Mouse (Mus musculus) lung, embryonic 16.5 days (tissue): ENCODE results near the gene Bola3. TPM values are rescaled to one million over a fixed set of nuclear protein-coding genes. Genes with fewer than 3 reads are reported as not detected.
"Not testable (repeated sequence)": the region's sequence is repeated elsewhere in the genome, so short reads cannot be mapped to it uniquely, and the experiment has no call there.

Source experiments
- ATAC-seq: fragments of 200-750 bp; cut with Nextera tagmentation; 2 replicates; pipeline ENCODE4 v1.8.0; 2017; ENCODE audit warnings: low read depth, mild to moderate bottlenecking, moderate library complexity
- H3K27ac ChIP-seq: fragments of 300-500 bp; sonication (generic); 2 replicates; pipeline ENCODE4 v1.5.1; 2014; ENCODE audit warnings: mild to moderate bottlenecking, control low read depth, low read length
- H3K27me3 ChIP-seq: fragments of 300-500 bp; sonication (generic); 2 replicates; pipeline ENCODE4 v1.6.1; 2014; ENCODE audit warnings: low read depth, low read length, mixed read lengths; ENCODE audit not compliant: control insufficient read depth, insufficient read depth
- H3K36me3 ChIP-seq: fragments of 300-500 bp; sonication (generic); 2 replicates; pipeline ENCODE4 v1.6.1; 2014; ENCODE audit warnings: low read length; ENCODE audit not compliant: control insufficient read depth, insufficient read depth
- H3K4me1 ChIP-seq: fragments of 300-500 bp; sonication (generic); replicated peaks from 2 replicates; pipeline ENCODE4 v1.6.1; 2014; ENCODE audit warnings: low read length, mixed read lengths; ENCODE audit not compliant: control insufficient read depth, insufficient read depth
- H3K4me2 ChIP-seq: fragments of 300-500 bp; sonication (generic); 2 replicates; pipeline ENCODE4 v1.6.1; 2014; ENCODE audit warnings: low read depth, low read length, control low read depth
- H3K4me3 ChIP-seq: fragments of 300-500 bp; sonication (generic); 2 replicates; pipeline ENCODE4 v1.5.1; 2014; ENCODE audit warnings: mild to moderate bottlenecking, low read length, control low read depth
- H3K9ac ChIP-seq: fragments of 300-500 bp; sonication (generic); 2 replicates; pipeline ENCODE4 v1.6.1; 2014; ENCODE audit warnings: low read length, control low read depth
- H3K9me3 ChIP-seq: fragments of 300-500 bp; sonication (generic); 2 replicates; pipeline ENCODE4 v1.6.1; 2016; ENCODE audit warnings: low read length; ENCODE audit not compliant: control insufficient read depth
- WGBS: fragments of 180-500 bp; shearing (Covaris S2); extraction: QIAGEN DNeasy Blood & Tissue Kit; methylation state at CpG from one replicate; pipeline ENCODE4 v1.1.7; 2014; 5-methylcytosine and 5-hydroxymethylcytosine counted together
- polyA plus RNA-seq: library from polyadenylated mRNA; unstranded; fragments of >200 nt; fragmentation: Nextera tagmentation; extraction: Ambion mirVana; gene quantifications from 2 replicates; pipeline ENCODE4 v1.2.1, GENCODE M21; 2015

Bola3 gene
- polyA plus RNA-seq, 1 experiment from 2014 or later, result 133 TPM

DNA sequence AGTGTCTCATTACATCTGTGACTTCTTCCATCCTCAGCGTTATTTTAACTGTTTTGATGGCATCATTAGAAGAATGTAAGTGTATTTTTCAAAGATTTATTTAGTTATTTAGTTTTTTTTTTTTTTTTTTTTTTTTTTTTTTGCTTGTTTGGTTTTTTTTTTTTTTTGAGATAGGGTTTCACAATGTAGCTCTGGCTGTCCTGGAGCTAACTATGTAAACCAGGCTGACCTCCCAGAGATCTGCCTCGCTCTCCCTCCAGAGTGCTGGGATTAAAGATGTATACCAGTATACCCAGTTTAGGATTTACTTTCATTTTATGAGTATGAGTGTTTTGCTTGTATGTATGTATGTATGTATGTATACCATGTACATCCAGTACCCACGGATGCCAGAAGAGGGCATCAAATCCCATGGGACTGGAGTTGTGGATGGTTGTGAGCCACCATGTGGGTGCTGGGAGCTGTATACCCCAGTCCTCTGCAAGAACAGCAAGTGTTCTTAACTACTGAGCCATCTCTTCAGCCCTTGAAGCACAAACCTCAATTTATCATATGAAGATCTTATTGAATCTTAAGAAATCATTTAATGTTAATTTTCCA is 21.3 kb upstream of the Bola3 start:
- H3K4me3 ChIP-seq, result no peak overlapping the region
- H3K4me2 ChIP-seq, result no peak overlapping the region
- WGBS, result 85% methylated on average over 3 of the region's 3 CpGs
- peaks cover 11% of the 10 kb centered on the region for H3K4me1 ChIP-seq
- H3K36me3 ChIP-seq, result peaks cover 20% of the 10 kb centered on the region
- H3K27me3 ChIP-seq, result no peaks in the 10 kb centered on the region
- H3K27ac ChIP-seq, result no peak overlapping the region
- H3K9me3 ChIP-seq, result no peaks in the 10 kb centered on the region
- H3K9ac ChIP-seq, result no peak overlapping the region
- ATAC-seq, result no peak

DNA sequence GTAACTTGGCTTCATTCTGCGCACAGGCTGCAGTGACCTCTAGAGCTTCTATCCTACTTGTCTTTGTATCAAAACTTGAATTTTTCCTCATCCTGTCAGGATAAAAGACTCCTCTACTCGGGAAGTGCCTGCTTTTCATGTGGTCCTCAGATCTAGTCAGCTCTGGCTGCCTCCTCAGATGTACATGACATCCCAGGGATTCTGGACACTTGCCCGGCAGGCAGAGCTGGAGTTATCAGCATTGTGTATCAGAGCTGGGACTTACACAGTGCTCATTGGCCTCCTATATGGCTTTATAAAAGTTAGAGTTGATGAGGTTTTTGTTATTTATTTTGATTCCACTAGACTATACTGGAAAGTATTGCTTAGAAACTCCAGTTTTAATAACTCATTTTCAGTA is 7.6 kb upstream of the Bola3 start:
- no peaks in the 10 kb centered on the region for H3K9me3 ChIP-seq

DNA sequence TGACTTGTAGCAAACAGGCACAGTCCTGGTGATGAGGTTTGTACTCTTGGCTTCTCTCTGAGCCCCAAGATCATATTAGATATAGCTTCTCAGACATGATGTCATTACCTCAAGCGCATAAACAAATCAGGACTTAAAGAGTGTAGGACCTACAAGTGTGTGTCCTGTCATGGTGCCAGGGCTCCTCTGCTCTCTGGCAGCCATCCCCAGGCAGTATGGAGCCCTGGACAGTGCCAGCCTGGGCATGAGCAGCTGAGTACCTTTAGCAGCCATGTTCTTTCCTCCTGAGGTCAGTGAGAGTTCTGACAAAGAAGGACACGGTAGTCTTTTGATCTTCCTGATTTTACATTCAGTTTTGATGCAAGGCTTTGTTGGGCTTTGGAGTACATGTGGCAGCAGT is 6.0 kb upstream of the Bola3 start:
- 89% methylated on average over 2 of the region's 2 CpGs for WGBS
- Histone ChIP-seq H3K4me3 (no peak overlapping the region), H3K27me3 (no peaks in the 10 kb centered on the region), H3K9me3 (no peaks in the 10 kb centered on the region), H3K4me2 (no peak overlapping the region), H3K27ac (no peak overlapping the region), H3K9ac (no peak overlapping the region), H3K36me3 (peaks cover 37% of the 10 kb centered on the region), H3K4me1 (no peaks in the 10 kb centered on the region)
- no peak for ATAC-seq

More for the DNA sequence above, 7.6 kb upstream of the Bola3 start:
- H3K9ac ChIP-seq, result no peak overlapping the region
- H3K4me3 ChIP-seq, result no peak overlapping the region
- H3K27me3 ChIP-seq, result no peaks in the 10 kb centered on the region
- no peak for ATAC-seq
- no peaks in the 10 kb centered on the region for H3K4me1 ChIP-seq
- 73% methylated on average over 3 of the region's 3 CpGs for WGBS
- H3K36me3 ChIP-seq, result peaks cover 39% of the 10 kb centered on the region
- H3K4me2 ChIP-seq, result no peak overlapping the region
- H3K27ac ChIP-seq, result no peak overlapping the region

DNA sequence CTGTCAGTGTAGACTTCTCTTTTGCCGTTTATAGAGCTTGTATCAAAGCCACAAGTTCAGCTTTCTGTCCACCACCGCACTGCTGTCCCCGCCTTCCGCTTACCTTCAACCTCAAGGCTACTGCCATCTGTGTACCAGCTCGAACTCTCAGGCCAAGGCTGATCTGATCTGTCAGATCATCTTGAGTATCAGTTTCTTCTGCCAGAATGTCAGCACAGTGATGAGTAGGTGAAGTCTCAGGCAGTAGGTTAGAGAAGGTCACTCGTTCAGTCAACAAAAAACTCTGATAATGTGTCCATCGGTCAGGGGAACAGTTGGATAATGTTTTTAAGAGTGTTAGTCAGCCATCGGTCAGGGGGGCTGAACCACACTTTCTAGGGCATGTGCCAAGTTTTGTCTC is 3.7 kb upstream of the Bola3 start:
- 82% methylated on average over 8 of the region's 8 CpGs for WGBS
- H3K9me3 ChIP-seq, H3K4me3 ChIP-seq: not testable (repeated sequence)

DNA sequence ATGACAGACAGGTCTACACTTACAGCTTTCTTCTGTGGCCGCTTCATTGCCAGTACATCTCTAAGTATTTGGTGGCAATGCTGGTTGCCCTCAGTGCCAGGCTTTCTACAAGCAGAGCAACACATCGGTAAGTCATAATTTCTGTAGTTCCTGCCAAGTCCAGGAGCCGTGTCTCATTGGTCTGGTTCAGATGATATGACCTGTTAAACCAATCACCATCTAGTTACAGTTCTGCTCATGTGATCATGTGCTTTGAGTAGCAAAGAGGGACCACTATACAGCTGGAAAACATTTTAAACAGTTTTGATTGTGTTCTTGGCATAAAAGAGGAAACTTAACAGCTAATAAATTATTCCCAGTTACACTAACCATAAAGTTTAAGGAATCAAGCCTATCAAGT is 1.0 kb upstream of the Bola3 start:
- WGBS, result 53% methylated on average over 3 of the region's 3 CpGs
- Histone ChIP-seq H3K36me3 (peaks cover 2% of the 10 kb centered on the region), H3K9me3 (no peaks in the 10 kb centered on the region), H3K4me2 (no peak overlapping the region), H3K4me3 (no peak overlapping the region), H3K9ac (no peak overlapping the region), H3K27ac (no peak overlapping the region), H3K4me1 (peaks cover 11% of the 10 kb centered on the region), H3K27me3 (no peaks in the 10 kb centered on the region)
- ATAC-seq, result peak; percentile 79

More for the DNA sequence above, 3.7 kb upstream of the Bola3 start:
- not testable (repeated sequence) for H3K27me3 ChIP-seq, H3K4me1 ChIP-seq, H3K9ac ChIP-seq, ATAC-seq, H3K27ac ChIP-seq, H3K4me2 ChIP-seq
- H3K36me3 ChIP-seq, result peaks cover 19% of the 10 kb centered on the region

DNA sequence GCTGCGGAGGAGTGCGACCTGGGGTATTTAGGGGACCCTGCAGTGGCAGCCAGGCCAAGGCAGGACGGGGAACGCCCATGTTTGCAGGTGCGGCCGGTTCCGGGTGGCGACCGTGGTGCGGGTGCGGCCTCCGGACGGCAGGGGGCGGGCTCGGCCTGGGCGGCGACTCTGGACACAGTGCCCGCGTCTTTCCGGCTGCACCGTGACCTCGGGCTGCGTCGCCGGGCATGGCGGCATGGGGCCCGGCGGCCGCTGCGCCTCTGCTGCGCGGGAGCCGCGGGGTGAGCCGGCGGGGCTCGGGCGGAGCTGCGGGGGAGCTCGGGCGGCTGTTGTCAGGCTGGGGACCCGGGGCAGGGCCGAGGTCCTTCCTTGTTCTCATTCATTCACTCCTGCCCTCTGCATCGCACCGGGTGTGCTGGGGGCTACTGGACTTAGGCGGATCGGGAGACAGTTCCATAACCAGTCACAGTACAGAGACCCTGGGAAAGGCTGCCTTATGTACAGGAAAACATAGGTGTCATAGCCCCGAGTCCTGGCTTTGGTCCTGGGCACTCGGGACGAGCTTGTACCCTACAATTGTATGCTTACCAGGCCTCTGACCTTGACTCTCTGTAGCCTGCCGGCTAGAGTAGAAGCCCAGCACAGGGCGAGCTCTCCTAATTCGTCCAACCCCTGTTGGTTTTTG is 469 bp downstream of the Bola3 start:
- Histone ChIP-seq H3K27me3 (no peaks in the 10 kb centered on the region), H3K36me3 (peaks cover 8% of the 10 kb centered on the region; the same call in 1 of the 2 replicates), H3K9me3 (no peaks in the 10 kb centered on the region), H3K9ac (peak overlapping the region; percentile 86), H3K4me1 (peaks cover 11% of the 10 kb centered on the region), H3K4me3 (peak overlapping the region; percentile 76), H3K4me2 (peak overlapping the region; percentile 77), H3K27ac (no peak overlapping the region)
- peak; percentile 94 for ATAC-seq
- WGBS, result 0% methylated on average over 40 of the region's 53 CpGs

DNA sequence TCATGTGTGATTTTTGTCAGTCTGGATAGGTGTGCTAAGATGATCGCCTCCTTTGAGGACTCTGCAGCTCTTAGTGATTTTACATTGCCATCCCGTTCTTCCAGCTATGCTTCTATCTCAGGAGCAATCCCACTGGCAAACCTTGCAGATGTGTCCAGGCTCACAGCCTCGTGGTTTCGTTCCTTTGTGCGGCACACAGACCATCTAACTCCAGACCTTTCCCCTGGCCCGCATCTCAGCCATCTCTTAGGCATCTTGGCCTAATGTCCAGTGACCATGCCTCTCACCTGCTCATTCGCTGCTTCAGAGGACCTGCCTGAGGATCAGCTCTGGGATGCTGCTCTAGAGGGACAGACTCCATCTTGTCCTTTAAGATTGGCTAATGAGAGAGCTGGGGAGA is 1.2 kb downstream of the Bola3 start:
- Histone ChIP-seq H3K4me2 (peak overlapping the region; percentile 77), H3K27ac (no peak overlapping the region), H3K36me3 (peaks cover 8% of the 10 kb centered on the region; the same call in 1 of the 2 replicates), H3K27me3 (no peaks in the 10 kb centered on the region), H3K4me3 (peak overlapping the region; percentile 76), H3K4me1 (peaks cover 11% of the 10 kb centered on the region), H3K9me3 (no peaks in the 10 kb centered on the region), H3K9ac (peak overlapping the region; percentile 86)
- ATAC-seq, result no peak
- WGBS, result 79% methylated on average over 7 of the region's 7 CpGs

DNA sequence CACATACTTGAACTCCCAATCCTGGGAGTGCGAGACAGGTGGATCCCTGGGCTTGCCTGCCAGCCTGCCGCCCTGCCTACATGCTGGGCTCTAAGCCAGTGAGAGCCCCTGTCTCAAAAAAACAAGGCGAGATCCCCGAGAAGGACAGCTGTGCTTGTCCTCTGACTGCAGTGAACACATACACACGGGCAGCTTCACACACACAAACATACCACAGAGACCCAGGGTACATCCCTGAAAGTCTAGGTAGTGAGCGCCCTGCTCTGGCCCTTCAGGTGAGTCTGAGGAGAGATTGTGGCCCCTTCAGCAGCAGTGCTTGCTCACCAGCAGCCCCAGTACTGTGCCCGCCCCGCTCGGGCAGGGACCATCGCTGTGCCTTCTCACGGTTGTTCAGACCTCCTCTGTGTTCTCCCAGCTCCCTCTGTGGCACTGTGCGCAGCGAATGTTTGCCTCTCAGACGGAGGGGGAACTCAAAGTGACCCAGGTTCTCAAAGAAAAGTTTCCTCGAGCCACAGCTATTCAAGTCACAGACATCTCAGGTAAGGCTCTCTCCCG is 2.0 kb downstream of the Bola3 start:
- no peak overlapping the region for H3K9ac ChIP-seq
- 83% methylated on average over 16 of the region's 16 CpGs for WGBS

DNA sequence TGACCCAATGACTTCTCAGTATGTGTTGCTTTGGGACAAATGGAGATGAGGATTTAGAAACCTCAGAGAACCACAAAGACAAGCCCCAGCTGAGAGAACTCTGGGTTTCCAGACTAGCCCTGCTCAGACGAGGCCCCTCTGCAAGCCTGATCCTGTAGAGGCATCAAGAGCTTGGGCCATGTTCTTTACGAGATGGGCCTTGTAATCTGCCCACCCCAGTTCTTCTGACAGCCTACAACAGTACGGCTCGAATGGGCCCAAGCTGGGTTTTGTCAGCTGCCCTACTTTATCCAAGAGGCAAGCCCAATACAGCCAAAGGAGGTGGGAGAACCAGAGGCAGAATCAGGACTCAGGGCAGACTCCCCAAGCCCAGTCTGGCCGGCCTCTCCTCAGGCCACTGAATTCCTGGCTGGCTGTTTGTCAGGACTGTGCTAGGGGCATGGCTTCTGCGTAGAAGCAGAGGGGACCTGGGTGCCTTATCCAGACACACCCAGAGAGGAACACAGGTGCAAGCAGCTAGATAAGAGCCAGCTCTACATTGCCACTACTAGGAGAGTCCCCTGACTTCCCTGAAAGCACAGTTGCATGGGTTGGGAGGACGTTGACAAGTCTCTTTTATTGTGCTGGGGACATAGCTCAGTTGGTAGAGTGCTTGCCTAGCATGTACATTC is 2.7 kb downstream of the Bola3 start:
- Histone ChIP-seq H3K9me3 (no peaks in the 10 kb centered on the region), H3K36me3 (peaks cover 8% of the 10 kb centered on the region; the same call in 1 of the 2 replicates), H3K27ac (no peak overlapping the region), H3K9ac (no peak overlapping the region), H3K4me3 (no peak overlapping the region), H3K27me3 (no peaks in the 10 kb centered on the region), H3K4me2 (no peak overlapping the region), H3K4me1 (peaks cover 11% of the 10 kb centered on the region)
- no peak for ATAC-seq
- 81% methylated on average over 7 of the region's 7 CpGs for WGBS

More for the DNA sequence above, 2.0 kb downstream of the Bola3 start:
- Histone ChIP-seq H3K4me1 (peaks cover 11% of the 10 kb centered on the region), H3K9me3 (no peaks in the 10 kb centered on the region), H3K27me3 (no peaks in the 10 kb centered on the region), H3K36me3 (peaks cover 8% of the 10 kb centered on the region; the same call in 1 of the 2 replicates), H3K4me2 (no peak overlapping the region), H3K4me3 (no peak overlapping the region), H3K27ac (no peak overlapping the region)
- no peak for ATAC-seq
